Mouse (Mus musculus): ENCODE data around the gene Gfi1.

Gene Gfi1

DNA sequence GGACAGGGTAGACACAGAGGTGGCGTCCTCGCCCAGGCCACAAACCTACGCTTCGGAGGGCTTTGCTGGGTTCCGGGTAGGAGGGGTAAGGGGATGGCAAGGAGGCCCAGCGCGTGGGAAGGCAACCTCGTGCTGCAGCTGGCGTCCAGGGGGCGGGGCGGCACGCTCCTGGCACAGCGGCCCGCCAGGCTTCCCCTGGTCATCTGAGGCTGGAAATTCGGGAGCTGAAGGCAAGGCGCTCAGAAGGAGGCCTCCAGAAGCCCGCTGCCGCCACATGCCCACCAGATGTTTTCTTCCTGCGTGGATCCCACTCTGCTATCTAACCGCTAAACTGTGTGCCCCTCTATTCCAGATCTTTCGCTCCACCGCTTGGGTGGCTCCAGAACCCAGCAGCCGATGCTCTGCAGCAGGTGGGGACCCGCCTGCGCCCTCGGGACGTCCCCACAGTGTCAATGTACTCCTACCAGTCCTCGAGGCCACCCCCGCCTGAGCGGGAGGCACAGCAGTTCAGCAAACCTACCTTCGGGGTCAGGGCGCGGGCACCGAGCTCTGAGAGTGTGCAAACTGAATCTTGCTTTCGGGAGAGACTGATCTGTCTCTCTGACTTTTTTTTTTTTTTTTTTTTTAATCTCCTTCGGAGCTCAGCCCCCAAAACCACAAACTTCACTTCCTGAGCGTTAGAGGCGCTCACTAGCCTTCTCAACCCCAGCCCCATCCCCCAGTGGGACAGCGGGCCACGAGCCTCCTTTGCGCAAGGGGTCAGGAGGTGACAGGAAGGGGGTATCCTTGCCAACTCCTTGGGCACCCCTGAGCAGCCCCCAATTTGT, at the start of gene Gfi1:
TSS of gene Gfi1 (minus strand) at position 602 of the 827 bp plus-strand sequence.
- no peak for DNase-seq (ENCODE audit: low spot score in 2 of 2)

GRCm38 (mm10) chr5:107772049-107772448, 46.2 kb upstream of the Gfi1 start:
- DNase-seq (ENCODE audit: low spot score in 2 of 2): no peak

DNA sequence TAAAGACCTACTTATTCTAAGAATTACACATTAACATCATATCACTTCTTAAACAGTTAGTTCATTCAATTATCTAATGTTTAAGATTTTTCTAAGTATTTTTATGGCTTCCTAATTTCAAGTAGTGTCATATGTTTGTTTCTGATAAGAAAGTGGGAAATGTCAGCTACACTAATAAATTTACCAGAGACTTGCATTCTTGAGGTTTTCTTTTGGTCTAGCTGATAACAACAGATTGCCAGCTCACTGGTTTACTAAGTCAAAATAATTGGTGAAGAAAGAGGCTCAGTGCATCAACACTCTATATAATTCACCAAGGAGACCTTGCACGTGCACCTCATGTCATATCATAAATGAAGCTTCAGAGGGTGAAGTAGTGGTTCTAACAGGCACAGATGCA, 42.4 kb upstream of the Gfi1 start:
- no peak for DNase-seq (ENCODE audit: low spot score in 2 of 2)

GRCm38 (mm10) chr5:107765946-107766345, 40.1 kb upstream of the Gfi1 start:
- DNase-seq (ENCODE audit: low spot score in 2 of 2): no peak

GRCm38 (mm10) chr5:107764486-107764885, 38.6 kb upstream of the Gfi1 start:
- DNase-seq (ENCODE audit: low spot score in 2 of 2): no peak

DNA sequence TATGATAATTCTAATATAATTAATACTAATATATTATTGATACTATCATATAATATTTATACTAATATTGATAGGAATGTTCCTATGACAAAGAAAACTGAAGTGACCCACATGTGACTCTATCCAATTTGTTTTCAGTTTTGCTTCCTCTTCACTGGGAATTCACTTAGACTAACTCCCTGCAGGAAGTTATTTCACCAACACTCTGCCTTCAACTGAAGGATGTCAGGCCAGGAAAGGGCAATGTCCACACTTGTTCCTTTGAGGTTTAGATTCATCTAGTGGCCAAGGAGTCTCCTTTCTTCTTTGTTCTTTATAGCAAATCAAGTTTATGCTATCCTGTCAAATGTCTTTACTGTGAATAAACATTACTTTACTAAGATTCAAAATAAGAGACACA, 37.8 kb upstream of the Gfi1 start:
- DNase-seq (ENCODE audit: low spot score in 2 of 2): no peak

DNA sequence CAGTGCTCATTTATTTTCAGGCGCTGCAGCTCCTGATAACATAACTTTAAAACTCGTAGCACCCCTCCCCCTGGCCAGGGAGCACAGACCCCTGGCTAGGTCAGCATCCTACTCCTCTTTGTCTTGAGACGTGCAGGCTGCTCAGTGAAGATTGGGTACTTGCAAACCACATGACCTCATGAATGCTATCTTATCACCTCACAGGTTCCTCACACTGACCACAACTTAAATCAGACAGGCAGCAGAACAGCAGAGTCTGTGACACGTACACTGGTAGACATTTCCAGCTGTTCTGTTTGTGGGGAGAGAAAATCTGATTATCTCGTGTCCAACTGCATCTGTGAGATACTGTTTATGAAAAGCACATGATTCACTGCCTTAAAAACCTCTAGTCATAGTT, 33.3 kb upstream of the Gfi1 start:
- no peak for DNase-seq (ENCODE audit: low spot score in 2 of 2)

DNA sequence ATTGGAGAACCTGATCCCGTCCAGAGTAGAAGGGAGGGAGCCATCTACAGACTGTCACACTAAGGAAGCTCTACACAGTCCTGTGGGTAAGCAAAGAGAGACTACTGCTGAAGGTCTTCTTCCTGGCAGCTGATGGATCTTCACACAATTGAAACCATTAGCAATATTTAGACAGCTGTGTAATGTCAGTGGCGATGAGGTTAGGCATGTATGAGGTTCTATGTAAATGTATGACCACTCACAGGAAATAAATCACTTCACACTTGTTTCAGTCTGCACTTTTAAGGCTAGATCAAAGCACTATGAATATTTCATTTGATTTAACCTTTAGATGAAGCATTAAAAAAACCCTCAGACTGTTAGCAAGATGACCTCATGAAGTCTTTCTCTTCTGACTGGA, 30.2 kb upstream of the Gfi1 start:
- no peak for DNase-seq (ENCODE audit: low spot score in 2 of 2)

DNA sequence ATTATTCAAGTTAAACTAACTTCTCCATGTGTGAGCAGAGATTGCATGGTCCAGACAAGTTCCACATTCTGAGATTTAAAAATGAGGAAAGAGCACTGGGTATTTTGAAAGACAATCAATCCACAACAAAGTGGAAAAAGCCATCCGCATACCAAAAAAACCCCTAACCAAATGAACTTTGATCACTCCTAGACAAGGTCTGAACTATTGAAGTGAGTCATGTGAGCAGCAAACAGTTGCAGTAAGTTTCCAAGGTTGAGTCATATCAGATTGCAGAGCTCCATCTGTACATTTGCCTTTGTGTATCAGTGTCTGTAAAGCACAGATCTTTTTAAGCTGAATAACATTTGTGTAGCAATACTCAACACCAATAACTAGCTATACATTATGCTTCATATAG, 28.9 kb upstream of the Gfi1 start:
- DNase-seq (ENCODE audit: low spot score in 2 of 2): no peak

GRCm38 (mm10) chr5:107753656-107754055, 27.8 kb upstream of the Gfi1 start:
- DNase-seq (ENCODE audit: low spot score in 2 of 2): no peak

DNA sequence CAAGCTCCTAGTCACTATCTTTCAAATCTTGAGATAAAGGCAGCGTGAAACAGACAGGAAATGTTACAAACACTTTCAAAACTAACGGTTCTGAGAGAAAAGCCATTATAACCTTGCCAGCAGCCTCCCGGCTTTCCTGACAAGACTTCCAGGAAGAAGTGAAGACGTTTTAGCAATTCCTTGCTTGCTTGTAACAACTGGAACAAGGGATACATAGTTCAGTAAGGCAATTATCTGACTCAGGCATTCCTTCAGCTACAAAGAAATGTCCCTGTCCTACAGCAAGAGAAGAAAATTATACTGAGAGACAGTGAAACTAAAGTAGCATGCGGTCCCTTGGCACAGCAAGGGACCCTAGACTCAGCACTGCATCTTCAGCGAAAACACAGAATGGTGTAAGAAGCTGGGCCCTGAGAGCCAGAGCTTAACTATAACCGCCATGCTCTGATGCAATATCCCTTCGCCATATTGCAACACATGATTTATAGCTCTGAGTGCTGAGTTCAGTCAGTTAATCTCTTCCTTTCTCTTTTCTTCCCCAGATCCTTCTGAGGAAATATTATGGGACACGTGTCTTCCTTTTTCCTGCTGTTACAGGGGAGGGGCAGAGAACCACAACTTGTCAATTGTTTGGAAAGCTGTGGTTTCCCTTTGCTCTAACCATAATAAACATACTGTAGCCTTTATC, 23.5 kb upstream of the Gfi1 start:
- DNase-seq (ENCODE audit: low spot score in 2 of 2): no peak

GRCm38 (mm10) chr5:107739023-107739422, 13.2 kb upstream of the Gfi1 start:
- DNase-seq (ENCODE audit: low spot score in 2 of 2): no peak

- no peak for DNase-seq (ENCODE audit: low spot score in 2 of 2)
Observed at GRCm38 (mm10) chr5:107738296-107738695, 12.5 kb upstream of the Gfi1 start.

DNA sequence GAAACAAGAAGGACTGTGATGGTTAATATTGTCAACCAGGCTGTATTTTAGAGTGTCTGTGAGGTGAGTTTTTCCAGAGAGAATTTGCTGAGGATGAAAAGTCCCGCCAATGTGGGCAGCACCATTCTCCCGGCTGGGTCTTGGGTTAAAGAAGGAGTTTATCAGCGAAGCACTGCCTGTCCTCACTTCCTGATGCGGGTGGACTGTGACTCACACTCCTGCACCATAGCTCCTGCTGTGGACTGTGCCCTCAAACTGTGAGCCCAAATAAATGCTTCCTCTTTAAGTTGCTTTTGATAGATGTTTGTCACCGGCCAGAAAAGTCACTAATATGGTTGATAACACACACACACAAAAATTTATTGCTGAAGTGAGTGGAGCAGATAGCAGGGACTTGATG, 10.3 kb upstream of the Gfi1 start:
- DNase-seq (ENCODE audit: low spot score in 2 of 2): no peak

DNA sequence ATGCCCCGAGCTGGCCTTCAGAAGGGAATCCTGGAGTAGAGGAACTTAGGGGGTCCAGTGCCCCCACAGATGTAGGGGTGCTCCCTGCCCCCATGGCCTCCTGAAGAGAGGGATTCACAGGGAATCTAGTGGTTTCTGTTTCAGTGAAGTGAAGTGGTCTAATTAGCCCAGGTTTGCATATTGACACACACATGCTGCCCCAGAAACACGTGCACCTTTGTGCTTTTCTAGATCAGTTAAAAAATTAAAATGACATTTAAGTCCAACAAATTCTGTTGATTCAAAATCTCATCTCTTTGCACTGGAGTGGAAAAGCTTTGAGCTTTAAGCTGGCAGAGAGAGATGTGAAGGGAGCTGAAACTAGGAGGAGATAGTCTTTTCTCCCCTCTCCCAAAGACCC, 6.0 kb upstream of the Gfi1 start:
- DNase-seq (ENCODE audit: low spot score in 2 of 2): no peak

DNA sequence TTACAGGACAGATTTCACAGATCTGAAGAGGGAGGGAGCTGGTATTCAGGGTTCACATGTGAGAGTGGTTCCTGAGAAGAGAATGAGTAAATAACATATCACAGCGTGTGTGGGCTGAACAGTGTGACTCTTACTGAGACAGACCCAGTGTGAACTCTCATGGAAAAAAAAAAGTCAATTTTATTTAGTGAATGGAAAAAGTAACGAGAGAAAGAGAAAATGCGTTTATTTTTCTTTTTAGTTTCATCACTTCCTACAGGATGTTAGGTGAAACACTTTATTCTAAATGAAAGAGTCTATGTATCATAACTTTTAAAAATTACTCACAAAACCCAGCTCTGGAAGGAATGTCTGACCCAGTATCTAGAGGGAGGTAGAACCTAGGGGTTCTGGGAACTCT, 5.6 kb upstream of the Gfi1 start:
- DNase-seq (ENCODE audit: low spot score in 2 of 2): no peak

- DNase-seq (ENCODE audit: low spot score in 2 of 2): no peak
Observed at GRCm38 (mm10) chr5:107727007-107727402, 1.2 kb upstream of the Gfi1 start.

GRCm38 (mm10) chr5:107726281-107727006, 608 bp upstream of the Gfi1 start:
- DNase-seq (ENCODE audit: low spot score in 2 of 2): no peak

- DNase-seq (ENCODE audit: low spot score in 2 of 2): no peak
Observed at GRCm38 (mm10) chr5:107724661-107725434, 988 bp downstream of the Gfi1 start.

DNA sequence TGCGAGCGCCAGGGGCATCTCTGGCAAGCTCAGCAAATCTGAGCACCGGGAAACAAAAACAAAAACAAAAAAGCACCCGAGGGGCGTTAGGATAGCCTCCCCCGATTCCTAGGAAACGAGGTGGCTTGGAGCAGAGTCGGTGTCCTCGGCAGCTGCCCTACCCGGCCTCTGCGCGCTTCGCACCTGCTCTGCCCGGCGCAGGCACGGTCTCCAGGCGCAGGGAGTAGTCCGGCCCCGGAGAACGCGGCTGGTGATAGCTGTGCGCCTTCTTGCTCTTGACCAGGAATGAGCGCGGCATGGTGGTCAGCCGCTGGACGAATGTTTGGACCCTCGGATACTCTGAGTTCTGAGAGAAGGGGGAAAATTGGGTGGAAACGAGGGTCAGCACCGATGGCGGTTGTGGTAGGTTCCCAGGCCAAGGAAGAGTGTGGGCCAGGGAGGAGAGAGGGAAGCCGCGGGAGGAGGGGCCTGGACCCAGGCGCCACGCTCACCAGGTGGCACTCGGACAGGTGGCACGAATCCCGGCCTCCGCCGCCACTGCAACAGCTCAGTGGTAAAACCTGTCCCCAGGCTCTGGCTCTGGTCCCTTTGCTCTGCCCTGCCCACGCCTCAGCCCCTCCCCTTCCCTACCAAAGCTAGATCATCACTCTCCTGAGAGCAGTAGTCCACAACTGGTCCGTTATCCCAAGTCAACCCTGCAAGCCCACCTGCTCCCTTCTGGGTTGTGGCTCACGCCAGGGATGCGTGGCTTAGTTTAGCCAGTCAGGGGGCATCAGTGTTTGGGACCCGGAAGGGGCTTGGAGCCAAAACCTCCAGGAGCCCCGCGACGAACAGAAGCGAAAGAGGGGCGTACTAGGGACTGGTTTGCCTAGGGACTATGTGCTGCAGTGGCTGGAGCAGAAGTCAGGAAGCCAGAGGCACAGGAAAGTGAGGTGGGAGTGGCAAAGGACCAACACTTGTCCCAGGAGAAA, 2.0 kb downstream of the Gfi1 start:
- DNase-seq (ENCODE audit: low spot score in 2 of 2): no peak
